Mouse (Mus musculus) heart, embryonic 13.5 days (tissue): ENCODE measurements around the gene Atp6v1b1. TPM values are rescaled to one million over a fixed set of nuclear protein-coding genes. Genes with fewer than 3 reads are reported as not detected.

Experiments
- ATAC-seq: fragments of 200-750 bp; cut with Nextera tagmentation; 2 replicates; pipeline ENCODE4 v1.8.0; 2017; ENCODE audit warnings: moderate TSS enrichment; ENCODE audit not compliant: insufficient number of reproducible peaks, low FRiP score, low TSS enrichment; ENCODE audit errors: extremely low read depth
- H3K27ac ChIP-seq: fragments of 300-500 bp; sonication (generic); replicated peaks from 2 replicates; pipeline ENCODE4 v1.5.1; 2015; ENCODE audit warnings: moderate library complexity, mild to moderate bottlenecking, inconsistent platforms
- H3K27me3 ChIP-seq: fragments of 300-500 bp; sonication (generic); replicated peaks from 2 replicates; pipeline ENCODE4 v1.6.1; 2015; ENCODE audit warnings: mild to moderate bottlenecking, inconsistent platforms
- H3K36me3 ChIP-seq: fragments of 300-500 bp; sonication (generic); 2 replicates; pipeline ENCODE4 v1.6.1; 2015; ENCODE audit warnings: mild to moderate bottlenecking, inconsistent platforms
- H3K4me1 ChIP-seq: fragments of 300-500 bp; sonication (generic); 2 replicates; pipeline ENCODE4 v1.6.1; 2015; ENCODE audit warnings: inconsistent platforms
- H3K4me2 ChIP-seq: fragments of 300-500 bp; sonication (generic); 2 replicates; pipeline ENCODE4 v1.6.1; 2015; ENCODE audit warnings: inconsistent platforms, mild to moderate bottlenecking, moderate library complexity
- H3K4me3 ChIP-seq: fragments of 300-500 bp; sonication (generic); 2 replicates; pipeline ENCODE4 v1.5.1; 2015; ENCODE audit warnings: moderate library complexity, mild to moderate bottlenecking, inconsistent platforms
- H3K9ac ChIP-seq: fragments of 300-500 bp; sonication (generic); 2 replicates; pipeline ENCODE4 v1.6.1; 2015; ENCODE audit warnings: inconsistent platforms, mild to moderate bottlenecking, moderate library complexity
- H3K9me3 ChIP-seq: fragments of 300-500 bp; sonication (generic); 2 replicates; pipeline ENCODE4 v1.6.1; 2016; ENCODE audit warnings: inconsistent platforms
- WGBS: fragments of 180-500 bp; shearing (Covaris S2); methylation state at CpG from one replicate; pipeline ENCODE4 v1.1.7; 2015; ENCODE audit warnings: mixed read lengths; 5-methylcytosine and 5-hydroxymethylcytosine counted together
- polyA plus RNA-seq: library from polyadenylated mRNA; unstranded; fragments of >200 nt; fragmentation: Nextera tagmentation; extraction: Ambion mirVana; gene quantifications from 2 replicates; pipeline ENCODE4 v1.2.1, GENCODE M21; 2015

Atp6v1b1 gene
- polyA plus RNA-seq, 1 experiment from 2014 or later, result not detected

GRCm38 (mm10) chr6:83722526-83722925 lies 20.3 kb upstream of the Atp6v1b1 start:
- H3K4me3 ChIP-seq, result no peak overlapping the region
- H3K27ac ChIP-seq, result no peak overlapping the region
- no peak overlapping the region for H3K4me2 ChIP-seq
- H3K36me3 ChIP-seq, result no peaks in the 10 kb centered on the region
- ATAC-seq, result no peak
- WGBS, result 19% methylated on average over 6 of the region's 6 CpGs
- H3K27me3 ChIP-seq, result peaks cover 90% of the 10 kb centered on the region
- H3K4me1 ChIP-seq, result no peaks in the 10 kb centered on the region
- no peaks in the 10 kb centered on the region for H3K9me3 ChIP-seq
- no peak overlapping the region for H3K9ac ChIP-seq

GRCm38 (mm10) chr6:83727178-83727577 lies 15.6 kb upstream of the Atp6v1b1 start:
- Histone ChIP-seq H3K9ac (no peak overlapping the region), H3K36me3 (no peaks in the 10 kb centered on the region), H3K4me1 (no peaks in the 10 kb centered on the region), H3K9me3 (no peaks in the 10 kb centered on the region), H3K27me3 (peaks cover 78% of the 10 kb centered on the region), H3K4me3 (no peak overlapping the region), H3K4me2 (no peak overlapping the region), H3K27ac (no peak overlapping the region)
- 34% methylated on average over 4 of the region's 4 CpGs for WGBS
- ATAC-seq, result no peak

GRCm38 (mm10) chr6:83728488-83728887 lies 14.3 kb upstream of the Atp6v1b1 start:
- 88% methylated on average over 3 of the region's 3 CpGs for WGBS
- H3K36me3 ChIP-seq, result no peaks in the 10 kb centered on the region
- H3K27me3 ChIP-seq, result peaks cover 75% of the 10 kb centered on the region

GRCm38 (mm10) chr6:83729350-83729970 lies 13.3 kb upstream of the Atp6v1b1 start:
- peaks cover 72% of the 10 kb centered on the region for H3K27me3 ChIP-seq
- H3K9ac ChIP-seq, result no peak overlapping the region
- H3K27ac ChIP-seq, result no peak overlapping the region
- no peak for ATAC-seq
- 66% methylated on average over 14 of the region's 14 CpGs for WGBS
- no peak overlapping the region for H3K4me3 ChIP-seq
- H3K4me1 ChIP-seq, result no peaks in the 10 kb centered on the region
- peaks cover 5% of the 10 kb centered on the region for H3K9me3 ChIP-seq
- no peaks in the 10 kb centered on the region for H3K36me3 ChIP-seq
- no peak overlapping the region for H3K4me2 ChIP-seq

More at GRCm38 (mm10) chr6:83728488-83728887, 14.3 kb upstream of the Atp6v1b1 start:
- Histone ChIP-seq H3K4me2 (no peak overlapping the region), H3K9ac (no peak overlapping the region), H3K4me3 (no peak overlapping the region), H3K9me3 (no peaks in the 10 kb centered on the region), H3K27ac (no peak overlapping the region), H3K4me1 (no peaks in the 10 kb centered on the region)
- ATAC-seq, result no peak

- H3K9ac ChIP-seq, result no peak overlapping the region
- no peak overlapping the region for H3K4me2 ChIP-seq
- no peak for ATAC-seq
- 22% methylated on average over 5 of the region's 5 CpGs for WGBS
- H3K27me3 ChIP-seq, result peaks cover 76% of the 10 kb centered on the region
- no peaks in the 10 kb centered on the region for H3K36me3 ChIP-seq
- no peaks in the 10 kb centered on the region for H3K4me1 ChIP-seq
- no peak overlapping the region for H3K4me3 ChIP-seq
- peaks cover 8% of the 10 kb centered on the region for H3K9me3 ChIP-seq
- no peak overlapping the region for H3K27ac ChIP-seq
These were observed 11.7 kb upstream of the Atp6v1b1 start for GRCm38 (mm10) chr6:83731128-83731527.

- Histone ChIP-seq H3K27ac (no peak overlapping the region), H3K27me3 (peaks cover 68% of the 10 kb centered on the region), H3K4me3 (no peak overlapping the region), H3K9ac (peak overlapping the region; percentile 19; the same call in 1 of the 2 replicates), H3K4me1 (no peaks in the 10 kb centered on the region), H3K36me3 (no peaks in the 10 kb centered on the region), H3K4me2 (no peak overlapping the region), H3K9me3 (peaks cover 8% of the 10 kb centered on the region)
- no peak for ATAC-seq
- 25% methylated on average over 13 of the region's 13 CpGs for WGBS
These were observed 5.5 kb upstream of the Atp6v1b1 start for GRCm38 (mm10) chr6:83737311-83737710.

- H3K36me3 ChIP-seq, result no peaks in the 10 kb centered on the region
- H3K9ac ChIP-seq, result no peak overlapping the region
- H3K27ac ChIP-seq, result no peak overlapping the region
- ATAC-seq, result no peak
- H3K27me3 ChIP-seq, result peaks cover 74% of the 10 kb centered on the region
- H3K4me2 ChIP-seq, result no peak overlapping the region
- no peaks in the 10 kb centered on the region for H3K4me1 ChIP-seq
- WGBS, result 70% methylated on average over 6 of the region's 6 CpGs
- H3K4me3 ChIP-seq, result no peak overlapping the region
- H3K9me3 ChIP-seq, result peaks cover 8% of the 10 kb centered on the region
These were observed 4.2 kb upstream of the Atp6v1b1 start for GRCm38 (mm10) chr6:83738596-83738995.

GRCm38 (mm10) chr6:83743212-83743611 lies 422 bp downstream of the Atp6v1b1 start:
- ATAC-seq, result no peak
- no peaks in the 10 kb centered on the region for H3K9me3 ChIP-seq
- H3K27me3 ChIP-seq, result peaks cover 78% of the 10 kb centered on the region
- H3K4me1 ChIP-seq, result no peaks in the 10 kb centered on the region
- WGBS, result 53% methylated on average over 5 of the region's 5 CpGs
- H3K4me2 ChIP-seq, result no peak overlapping the region
- no peak overlapping the region for H3K27ac ChIP-seq
- no peak overlapping the region for H3K9ac ChIP-seq
- H3K4me3 ChIP-seq, result no peak overlapping the region
- H3K36me3 ChIP-seq, result no peaks in the 10 kb centered on the region

GRCm38 (mm10) chr6:83744126-83744525 lies 1.3 kb downstream of the Atp6v1b1 start:
- 53% methylated on average over 5 of the region's 5 CpGs for WGBS
- Histone ChIP-seq H3K27me3 (peaks cover 85% of the 10 kb centered on the region), H3K9me3 (no peaks in the 10 kb centered on the region), H3K27ac (no peak overlapping the region), H3K36me3 (no peaks in the 10 kb centered on the region), H3K4me3 (no peak overlapping the region), H3K9ac (no peak overlapping the region), H3K4me2 (no peak overlapping the region), H3K4me1 (no peaks in the 10 kb centered on the region)
- ATAC-seq, result no peak

- H3K4me2 ChIP-seq, result no peak overlapping the region
- no peaks in the 10 kb centered on the region for H3K4me1 ChIP-seq
- no peak overlapping the region for H3K9ac ChIP-seq
- no peaks in the 10 kb centered on the region for H3K36me3 ChIP-seq
- no peak overlapping the region for H3K27ac ChIP-seq
- no peak for ATAC-seq
- no peaks in the 10 kb centered on the region for H3K9me3 ChIP-seq
- WGBS, result 61% methylated on average over 5 of the region's 5 CpGs
- peaks cover 88% of the 10 kb centered on the region for H3K27me3 ChIP-seq
- H3K4me3 ChIP-seq, result no peak overlapping the region
These were observed 1.8 kb downstream of the Atp6v1b1 start for GRCm38 (mm10) chr6:83744557-83744956.

- H3K4me3 ChIP-seq, result no peak overlapping the region
- no peak overlapping the region for H3K4me2 ChIP-seq
- H3K4me1 ChIP-seq, result no peaks in the 10 kb centered on the region
- WGBS, result 41% methylated on average over 2 of the region's 2 CpGs
- ATAC-seq, result no peak
- H3K9ac ChIP-seq, result no peak overlapping the region
- H3K36me3 ChIP-seq, result no peaks in the 10 kb centered on the region
- H3K27ac ChIP-seq, result no peak overlapping the region
- peaks cover 82% of the 10 kb centered on the region for H3K27me3 ChIP-seq
- no peaks in the 10 kb centered on the region for H3K9me3 ChIP-seq
These were observed 2.7 kb downstream of the Atp6v1b1 start for GRCm38 (mm10) chr6:83745466-83745865.

GRCm38 (mm10) chr6:83749286-83749685 lies 6.5 kb downstream of the Atp6v1b1 start:
- Histone ChIP-seq H3K4me2 (no peak overlapping the region), H3K27me3 (peaks cover 89% of the 10 kb centered on the region), H3K4me3 (no peak overlapping the region), H3K9ac (no peak overlapping the region), H3K4me1 (no peaks in the 10 kb centered on the region), H3K9me3 (no peaks in the 10 kb centered on the region), H3K27ac (no peak overlapping the region), H3K36me3 (no peaks in the 10 kb centered on the region)
- WGBS, result 52% methylated on average over 3 of the region's 3 CpGs
- ATAC-seq, result no peak
